Mouse (Mus musculus) embryonic facial prominence, embryonic 11.5 days (tissue): ENCODE measurements around the gene Syt3. TPM values are rescaled to one million over a fixed set of nuclear protein-coding genes. Genes with fewer than 3 reads are reported as not detected.
A peak's percentile ranks its signal among the peaks of the same experiment; 100 is the strongest.

Experiments
- ATAC-seq: fragments of 200-750 bp; cut with Nextera tagmentation; replicated peaks from 2 replicates; pipeline ENCODE4 v1.8.0; 2017; ENCODE audit warnings: low read depth; ENCODE audit not compliant: insufficient number of reproducible peaks, low FRiP score, low TSS enrichment
- DNase-seq: peaks from one replicate; pipeline ENCODE4 v3.0.0-alpha.2; 2015; ENCODE audit warnings: low spot score
- H3K27ac ChIP-seq: fragments of 300-500 bp; sonication (generic); replicated peaks from 2 replicates; pipeline ENCODE4 v1.5.1; 2014; ENCODE audit warnings: mild to moderate bottlenecking, low read depth, low read length, control low read depth
- H3K27me3 ChIP-seq: fragments of 300-500 bp; sonication (generic); 2 replicates; pipeline ENCODE4 v1.6.1; 2014; ENCODE audit warnings: mild to moderate bottlenecking, low read length, moderate library complexity, mixed read lengths; ENCODE audit not compliant: control insufficient read depth, insufficient read depth
- H3K36me3 ChIP-seq: fragments of 300-500 bp; sonication (generic); replicated peaks from 2 replicates; pipeline ENCODE4 v1.6.1; 2014; ENCODE audit warnings: low read depth, mild to moderate bottlenecking, low read length, moderate library complexity, mixed read lengths; ENCODE audit not compliant: control insufficient read depth, insufficient read depth
- H3K4me1 ChIP-seq: fragments of 300-500 bp; sonication (generic); 2 replicates; pipeline ENCODE4 v1.6.1; 2014; ENCODE audit warnings: low read length, mixed read lengths; ENCODE audit not compliant: control insufficient read depth, insufficient read depth
- H3K4me2 ChIP-seq: fragments of 300-500 bp; sonication (generic); 2 replicates; pipeline ENCODE4 v1.6.1; 2014; ENCODE audit warnings: low read depth, mild to moderate bottlenecking, control low read depth, low read length, moderate library complexity
- H3K4me3 ChIP-seq: fragments of 300-500 bp; sonication (generic); 2 replicates; pipeline ENCODE4 v1.5.1; 2014; ENCODE audit warnings: low read depth, low read length, control low read depth
- H3K9ac ChIP-seq: fragments of 300-500 bp; sonication (generic); replicated peaks from 2 replicates; pipeline ENCODE4 v1.6.1; 2014; ENCODE audit warnings: mild to moderate bottlenecking, control low read depth, low read length
- H3K9me3 ChIP-seq: fragments of 300-500 bp; sonication (generic); replicated peaks from 2 replicates; pipeline ENCODE4 v1.6.1; 2016; ENCODE audit warnings: mild to moderate bottlenecking, low read length, inconsistent platforms, mixed read lengths; ENCODE audit not compliant: control insufficient read depth
- WGBS: fragments of 180-500 bp; shearing (Covaris S2); extraction: QIAGEN DNeasy Blood & Tissue Kit; methylation state at CpG from one replicate; pipeline ENCODE4 v1.1.7; 2014; 5-methylcytosine and 5-hydroxymethylcytosine counted together
- polyA plus RNA-seq: library from polyadenylated mRNA; unstranded; fragments of >200 nt; fragmentation: Nextera tagmentation; extraction: Ambion mirVana; gene quantifications from 2 replicates; pipeline ENCODE4 v1.2.1, GENCODE M21; 2014

Syt3 gene
- polyA plus RNA-seq, 1 experiment from 2014 or later, result 1.4 TPM

- Histone ChIP-seq H3K4me2 (peak overlapping the region; percentile 53), H3K9me3 (no peaks in the 10 kb centered on the region), H3K9ac (no peak overlapping the region), H3K27me3 (no peaks in the 10 kb centered on the region), H3K36me3 (no peaks in the 10 kb centered on the region), H3K4me1 (no peaks in the 10 kb centered on the region), H3K4me3 (peak overlapping the region; percentile 29), H3K27ac (no peak overlapping the region; the same call in 1 of the 2 replicates)
- WGBS, result 2% methylated on average over 27 of the region's 27 CpGs
- DNase-seq (peak; percentile 100), ATAC-seq (peak; percentile 97)
Observed at GRCm38 (mm10) chr7:44405346-44406014, 21.6 kb downstream of the Syt3 start.

- Histone ChIP-seq H3K4me1 (no peaks in the 10 kb centered on the region), H3K9me3 (no peaks in the 10 kb centered on the region), H3K36me3 (no peaks in the 10 kb centered on the region), H3K4me2 (no peak overlapping the region), H3K27ac (no peak overlapping the region), H3K27me3 (no peaks in the 10 kb centered on the region), H3K9ac (no peak overlapping the region), H3K4me3 (no peak overlapping the region)
- 2% methylated on average over 5 of the region's 5 CpGs for WGBS
- DNase-seq (no peak), ATAC-seq (no peak; the same call in 1 of the 2 replicates)
Observed at GRCm38 (mm10) chr7:44406015-44406355, 22.1 kb downstream of the Syt3 start.

GRCm38 (mm10) chr7:44411144-44411543 lies 27.2 kb downstream of the Syt3 start:
- DNase-seq (no peak), ATAC-seq (no peak)
- Histone ChIP-seq H3K9me3 (no peaks in the 10 kb centered on the region), H3K4me2 (no peak overlapping the region), H3K27ac (no peak overlapping the region), H3K9ac (no peak overlapping the region), H3K4me1 (no peaks in the 10 kb centered on the region), H3K4me3 (no peak overlapping the region), H3K27me3 (no peaks in the 10 kb centered on the region), H3K36me3 (no peaks in the 10 kb centered on the region)
- WGBS, result 81% methylated on average over 4 of the region's 4 CpGs

- no peaks in the 10 kb centered on the region for H3K9me3 ChIP-seq
- ATAC-seq (no peak), DNase-seq (no peak)
- H3K27ac ChIP-seq, result no peak overlapping the region
- WGBS, result 77% methylated on average over 6 of the region's 6 CpGs
- H3K27me3 ChIP-seq, result no peaks in the 10 kb centered on the region
- no peak overlapping the region for H3K4me2 ChIP-seq
- no peak overlapping the region for H3K4me3 ChIP-seq
- H3K4me1 ChIP-seq, result no peaks in the 10 kb centered on the region
- H3K36me3 ChIP-seq, result no peaks in the 10 kb centered on the region
- no peak overlapping the region for H3K9ac ChIP-seq
Observed at GRCm38 (mm10) chr7:44413307-44413706, 29.4 kb downstream of the Syt3 start.

GRCm38 (mm10) chr7:44427666-44428065 lies 43.8 kb downstream of the Syt3 start:
- H3K4me1 ChIP-seq, result peaks cover 8% of the 10 kb centered on the region

GRCm38 (mm10) chr7:44428171-44428950 lies 44.5 kb downstream of the Syt3 start:
- Histone ChIP-seq H3K4me2 (peak overlapping the region; percentile 92), H3K27me3 (peaks cover 22% of the 10 kb centered on the region), H3K4me3 (peak overlapping the region; percentile 63), H3K27ac (no peak overlapping the region), H3K9me3 (no peaks in the 10 kb centered on the region), H3K9ac (peak overlapping the region; percentile 70), H3K36me3 (no peaks in the 10 kb centered on the region), H3K4me1 (peaks cover 8% of the 10 kb centered on the region)
- ATAC-seq, result peak; percentile 14; the same call in 1 of the 2 replicates
- peak; percentile 66 for DNase-seq
- 1% methylated on average over 16 of the region's 38 CpGs for WGBS

More at GRCm38 (mm10) chr7:44427666-44428065, 43.8 kb downstream of the Syt3 start:
- H3K27ac ChIP-seq, result no peak overlapping the region
- H3K9ac ChIP-seq, result no peak overlapping the region
- H3K36me3 ChIP-seq, result no peaks in the 10 kb centered on the region
- 8% methylated on average over 8 of the region's 8 CpGs for WGBS
- no peak for DNase-seq
- H3K27me3 ChIP-seq, result peaks cover 22% of the 10 kb centered on the region
- peak overlapping the region; percentile 63; the same call in 1 of the 2 replicates for H3K4me3 ChIP-seq
- ATAC-seq, result no peak
- H3K4me2 ChIP-seq, result no peak overlapping the region; the same call in 1 of the 2 replicates
- no peaks in the 10 kb centered on the region for H3K9me3 ChIP-seq

- DNase-seq (peak; percentile 77), ATAC-seq (0 out of 2 replicates have a peak, but pooled peaks have one; percentile 20)
- Histone ChIP-seq H3K4me3 (peak within 1 kb of the TSS; percentile 63), H3K27ac (peak within 1 kb of the TSS; percentile 72), H3K27me3 (peaks cover 20% of the 10 kb centered on the region), H3K4me1 (peaks cover 8% of the 10 kb centered on the region), H3K9ac (peak within 1 kb of the TSS; percentile 70), H3K9me3 (no peaks in the 10 kb centered on the region), H3K4me2 (peak within 1 kb of the TSS; percentile 92), H3K36me3 (no peaks in the 10 kb centered on the region)
- WGBS, result 1% methylated on average over 19 of the region's 69 CpGs
Observed at GRCm38 (mm10) chr7:44428968-44429521, 45.1 kb downstream of the Syt3 start, which contains the start of gene Lrrc4b. Lrrc4b (plus strand) TSS chr7:44429018.
